Mouse (Mus musculus): ENCODE data around the gene Slc22a14. TPM values are rescaled to one million over a fixed set of nuclear protein-coding genes. Genes with fewer than 3 reads are reported as not detected.

Gene Slc22a14
- total and polyA plus RNA-seq, 3 experiments, result not detected

DNA sequence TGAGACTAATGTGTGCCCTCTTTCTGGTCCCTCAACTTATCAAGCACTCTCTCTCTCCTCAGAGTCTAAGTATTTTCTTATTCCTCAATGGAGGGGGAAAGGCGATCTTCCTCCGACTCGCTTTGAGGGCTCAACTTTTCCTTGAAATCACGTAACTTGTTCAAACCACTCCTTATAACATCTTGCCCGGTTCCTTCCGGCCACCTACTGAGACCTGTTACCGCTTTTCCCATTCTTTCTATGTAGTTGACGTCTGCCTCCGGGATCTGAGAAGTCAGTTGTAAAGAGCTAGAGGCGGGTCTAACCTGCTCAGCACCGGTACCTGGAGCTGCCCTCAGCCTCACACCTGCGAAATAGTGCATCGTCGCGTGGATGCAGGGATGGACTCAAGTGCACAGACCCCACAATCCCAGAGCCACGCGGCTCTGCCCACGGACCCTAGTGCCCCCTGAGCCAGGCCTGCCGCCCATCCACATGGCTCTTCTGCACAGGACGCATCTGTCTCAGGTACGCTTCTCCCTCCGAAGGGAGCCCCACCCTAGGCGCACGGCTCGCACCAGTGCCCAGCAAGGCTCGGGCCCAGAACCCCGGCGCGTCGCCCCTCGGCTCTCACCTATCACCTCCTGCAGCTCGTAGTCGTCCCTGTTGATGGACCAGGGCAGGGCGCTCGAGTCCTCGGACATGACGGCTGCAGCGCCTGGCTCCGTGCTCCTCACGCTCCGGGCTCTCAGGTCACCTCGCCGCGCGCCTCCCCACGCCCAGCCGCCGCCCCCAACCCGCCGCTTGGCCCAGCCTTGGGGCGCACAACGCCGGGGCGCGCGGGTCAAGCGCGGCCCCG is 43.7 kb downstream of the Slc22a14 start:
- H3K36me3 ChIP-seq (ENCODE audit: control insufficient read depth in 1 of 2, insufficient read depth in 2 of 2, low read length in 2 of 2), result peaks cover 0 to 15% of the 10 kb centered on the region in 2 experiments; a peak in 2 of 4 replicates
- peaks cover 48% of the 10 kb centered on the region for H3K79me2 ChIP-seq (ENCODE audit: control insufficient read depth, insufficient read depth, low read length, poor library complexity)
- peak overlapping the region; percentile 95 for H3K9ac ChIP-seq (ENCODE audit: control insufficient read depth, low read depth, low read length, poor library complexity, severe bottlenecking)
- DNase-seq (ENCODE audit: low read depth, low spot score), result peak; percentile 45
- no peak for TF ChIP-seq POLR2AphosphoS2 (IDR thresholded peaks at IDR 0.05; ENCODE audit: low read length)
- TF ChIP-seq POLR2AphosphoS5 (IDR thresholded peaks at IDR 0.05; ENCODE audit: borderline replicate concordance, low read depth, low read length), result no peak
- no peak for TF ChIP-seq ELF1 (IDR thresholded peaks at IDR 0.05; ENCODE audit: low read depth, low read length)
- no peak for TF ChIP-seq RCOR1 (IDR thresholded peaks at IDR 0.05; ENCODE audit: low read depth, low read length)
- no peak for TF ChIP-seq MYB (IDR thresholded peaks at IDR 0.05; ENCODE audit: low read depth, low read length)
- no peak for TF ChIP-seq POLR2A (IDR thresholded peaks at IDR 0.05; ENCODE audit: control insufficient read depth in 1 of 2, insufficient read depth in 1 of 2, low read depth in 1 of 2, low read length in 2 of 2, poor library complexity in 1 of 2)
- no peak for TF ChIP-seq MYC (IDR thresholded peaks at IDR 0.05; ENCODE audit: low read depth, low read length)
- 0 out of 2 replicates have a peak, but pooled peaks have one; percentile 10 for TF ChIP-seq MAX (IDR thresholded peaks at IDR 0.05; ENCODE audit: low read length)
- peak; percentile 17; the same call in 1 of the 2 replicates for TF ChIP-seq SIN3A (IDR thresholded peaks at IDR 0.05; ENCODE audit: low read length)
- no peak for TF ChIP-seq JUND (IDR thresholded peaks at IDR 0.05; ENCODE audit: low read depth, low read length)
- TF ChIP-seq TCF12 (IDR thresholded peaks at IDR 0.05; ENCODE audit: low read depth, low read length), result no peak
- H3K4me3 ChIP-seq (ENCODE audit: control insufficient read depth in 1 of 2, insufficient read depth in 1 of 2, low read depth in 2 of 2, low read length in 2 of 2), result peak overlapping the region; percentile 66 to 84
- peaks cover 4 to 9% of the 10 kb centered on the region in 2 experiments for H3K4me1 ChIP-seq (ENCODE audit: control insufficient read depth in 1 of 2, insufficient read depth in 2 of 2, low read length in 2 of 2)
- no peaks in the 10 kb centered on the region for H3K27me3 ChIP-seq (ENCODE audit: control insufficient read depth in 1 of 2, insufficient read depth in 2 of 2, low read length in 2 of 2)
- peak overlapping the region; percentile 97 for H3K27ac ChIP-seq (ENCODE audit: control insufficient read depth, low read depth, low read length)
- H3K9me3 ChIP-seq (replicated peaks; ENCODE audit: insufficient read depth, low read length), result no peaks in the 10 kb centered on the region

DNA sequence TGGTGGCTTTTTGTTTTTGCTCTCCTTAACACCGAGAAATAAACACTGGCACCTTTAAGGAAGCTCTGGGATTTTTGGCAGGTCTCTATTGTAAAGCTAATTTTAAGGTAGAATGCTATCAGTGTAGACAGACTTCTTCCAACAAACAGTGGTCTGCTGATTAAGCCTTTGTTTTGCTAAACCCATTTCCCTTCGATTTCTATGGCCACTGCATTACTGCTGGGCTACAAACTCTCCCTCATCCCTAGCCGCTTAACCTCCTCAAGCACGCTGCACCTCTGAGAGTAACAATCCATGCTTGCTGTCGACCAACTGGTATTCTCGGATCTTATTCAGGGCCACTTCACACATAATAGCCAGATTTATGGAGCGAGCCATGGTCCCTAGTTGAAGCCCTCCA is 44.4 kb downstream of the Slc22a14 start:
- Histone ChIP-seq H3K36me3 (ENCODE audit: control insufficient read depth in 1 of 2, insufficient read depth in 2 of 2, low read length in 2 of 2) (peaks cover 0 to 15% of the 10 kb centered on the region in 2 experiments; a peak in 2 of 4 replicates), H3K4me1 (ENCODE audit: control insufficient read depth in 1 of 2, insufficient read depth in 2 of 2, low read length in 2 of 2) (peaks cover 4 to 9% of the 10 kb centered on the region in 2 experiments), H3K4me3 (ENCODE audit: control insufficient read depth in 1 of 2, insufficient read depth in 1 of 2, low read depth in 2 of 2, low read length in 2 of 2) (peak overlapping the region; percentile 66 to 84), H3K9ac (ENCODE audit: control insufficient read depth, low read depth, low read length, poor library complexity, severe bottlenecking) (peak overlapping the region; percentile 95), H3K79me2 (ENCODE audit: control insufficient read depth, insufficient read depth, low read length, poor library complexity) (peaks cover 53% of the 10 kb centered on the region), H3K9me3 (replicated peaks; ENCODE audit: insufficient read depth, low read length) (no peaks in the 10 kb centered on the region), H3K27ac (ENCODE audit: control insufficient read depth, low read depth, low read length) (no peak overlapping the region), H3K27me3 (ENCODE audit: control insufficient read depth in 1 of 2, insufficient read depth in 2 of 2, low read length in 2 of 2) (no peaks in the 10 kb centered on the region)
- no peak for DNase-seq (ENCODE audit: low read depth, low spot score)
- TF ChIP-seq TAL1 (IDR thresholded peaks at IDR 0.05; ENCODE audit: low read length), result 0 out of 2 replicates have a peak, but pooled peaks have one; percentile 33
- no peak for TF ChIP-seq ETS1 (IDR thresholded peaks at IDR 0.05; ENCODE audit: low read depth, low read length)

DNA sequence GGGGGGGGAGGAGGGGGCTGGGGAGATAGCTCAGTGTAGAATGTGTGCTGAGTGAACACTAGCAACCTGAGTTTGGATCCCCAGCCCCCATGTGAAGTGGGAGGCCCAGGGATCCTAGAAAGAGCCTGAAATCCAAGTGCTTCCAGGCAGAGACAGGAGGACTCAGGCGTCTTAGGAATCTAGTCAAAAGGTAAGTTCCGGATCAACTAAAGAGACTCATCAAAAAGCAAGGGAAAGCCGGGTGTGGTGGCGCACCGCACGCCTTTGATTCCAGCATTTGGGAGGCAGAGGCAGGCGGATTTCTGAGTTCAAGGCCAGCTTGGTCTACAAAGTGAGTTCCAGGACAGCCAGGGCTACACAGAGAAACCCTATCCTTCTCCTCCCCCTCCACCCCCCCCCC is 44.9 kb downstream of the Slc22a14 start:
- peaks cover 4 to 9% of the 10 kb centered on the region in 2 experiments for H3K4me1 ChIP-seq (ENCODE audit: control insufficient read depth in 1 of 2, insufficient read depth in 2 of 2, low read length in 2 of 2)
- peaks cover 56% of the 10 kb centered on the region for H3K79me2 ChIP-seq (ENCODE audit: control insufficient read depth, insufficient read depth, low read length, poor library complexity)
- H3K9ac ChIP-seq (ENCODE audit: control insufficient read depth, low read depth, low read length, poor library complexity, severe bottlenecking), result no peak overlapping the region
- H3K9me3 ChIP-seq (replicated peaks; ENCODE audit: insufficient read depth, low read length), result no peaks in the 10 kb centered on the region
- no peaks in the 10 kb centered on the region for H3K27me3 ChIP-seq (ENCODE audit: control insufficient read depth in 1 of 2, insufficient read depth in 2 of 2, low read length in 2 of 2)
- TF ChIP-seq HCFC1 (IDR thresholded peaks at IDR 0.05; ENCODE audit: low read depth, low read length), result no peak
- TF ChIP-seq ETS1 (IDR thresholded peaks at IDR 0.05; ENCODE audit: low read depth, low read length), result no peak
- TF ChIP-seq NELFE (IDR thresholded peaks at IDR 0.05; ENCODE audit: low read depth, low read length), result no peak
- TF ChIP-seq SMC3 (IDR thresholded peaks at IDR 0.05; ENCODE audit: low read depth, low read length), result no peak
- TF ChIP-seq TBP (IDR thresholded peaks at IDR 0.05; ENCODE audit: low read depth, low read length), result no peak
- no peak for TF ChIP-seq RCOR1 (IDR thresholded peaks at IDR 0.05; ENCODE audit: low read depth, low read length)
- TF ChIP-seq BHLHE40 (IDR thresholded peaks at IDR 0.05; ENCODE audit: borderline replicate concordance, low read depth, low read length), result no peak
- no peak for TF ChIP-seq POLR2A (IDR thresholded peaks at IDR 0.05; ENCODE audit: control insufficient read depth in 1 of 2, insufficient read depth in 1 of 2, low read depth in 1 of 2, low read length in 2 of 2, poor library complexity in 1 of 2)
- TF ChIP-seq POLR2AphosphoS2 (IDR thresholded peaks at IDR 0.05; ENCODE audit: low read length), result no peak
- TF ChIP-seq ZNF384 (IDR thresholded peaks at IDR 0.05; ENCODE audit: low read depth, low read length), result no peak
- TF ChIP-seq UBTF (IDR thresholded peaks at IDR 0.05; ENCODE audit: borderline replicate concordance, insufficient read depth, low read depth, low read length), result no peak
- no peak for TF ChIP-seq GABPA (IDR thresholded peaks at IDR 0.05; ENCODE audit: low read depth, low read length)
- no peak for TF ChIP-seq CTCF (IDR thresholded peaks at IDR 0.05 in 2 of 3, conservative IDR thresholded peaks at IDR 0.05 in 1 of 3; ENCODE audit: control insufficient read depth in 1 of 3, insufficient read depth in 1 of 3, low read depth in 2 of 3, low read length in 3 of 3, poor library complexity in 1 of 3, severe bottlenecking in 1 of 3)
- TF ChIP-seq KAT2A (conservative IDR thresholded peaks at IDR 0.05; ENCODE audit: low read depth, low read length), result no peak
- H3K27ac ChIP-seq (ENCODE audit: control insufficient read depth, low read depth, low read length), result no peak overlapping the region
- DNase-seq (ENCODE audit: low read depth, low spot score), result no peak
- H3K36me3 ChIP-seq (ENCODE audit: control insufficient read depth in 1 of 2, insufficient read depth in 2 of 2, low read length in 2 of 2), result peaks cover 0 to 15% of the 10 kb centered on the region in 2 experiments; a peak in 2 of 4 replicates
- no peak overlapping the region for H3K4me3 ChIP-seq (ENCODE audit: control insufficient read depth in 1 of 2, insufficient read depth in 1 of 2, low read depth in 2 of 2, low read length in 2 of 2)
